Mouse (Mus musculus): ENCODE data around the gene Fam168a. TPM values are rescaled to one million over a fixed set of nuclear protein-coding genes. Genes with fewer than 3 reads are reported as not detected.
A peak's percentile ranks its signal among the peaks of the same experiment; 100 is the strongest.
"Not testable (repeated sequence)": the region's sequence is repeated elsewhere in the genome, so short reads cannot be mapped to it uniquely, and the experiment has no call there.

Gene Fam168a
- polyA plus RNA-seq, 1 experiment from 2014 or later, result 52.6 TPM

DNA sequence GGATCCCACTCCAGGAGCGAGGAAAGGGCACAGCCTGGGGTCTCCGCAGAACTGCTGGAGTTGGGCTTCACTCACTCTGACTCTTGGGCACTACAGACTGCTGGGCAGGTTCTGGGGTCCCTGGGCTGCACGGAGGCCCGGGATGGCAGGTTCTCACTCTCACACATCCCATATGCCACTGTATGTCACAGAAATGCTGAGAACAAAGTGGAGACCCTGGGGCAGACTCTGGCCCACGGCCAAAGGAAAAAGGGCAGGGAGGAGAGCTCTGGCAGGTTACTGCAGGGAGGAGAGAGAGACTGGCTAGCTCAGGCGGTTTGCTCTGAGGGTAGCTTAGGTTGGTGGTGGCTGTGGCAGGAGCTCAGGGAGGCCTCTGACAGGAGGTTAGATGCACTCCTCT lies 15.8 kb downstream of the Fam168a start:
- Histone ChIP-seq H3K4me2 (replicated peaks) (no peak overlapping the region), H3K36me3 (no peaks in the 10 kb centered on the region), H3K4me3 (no peak overlapping the region), H3K9ac (replicated peaks) (no peak overlapping the region), H3K9me3 (no peaks in the 10 kb centered on the region), H3K27me3 (no peaks in the 10 kb centered on the region), H3K4me1 (peaks cover 30% of the 10 kb centered on the region), H3K27ac (replicated peaks) (peak overlapping the region; percentile 75; the same call in 1 of the 2 replicates)
- 66% methylated on average over 6 of the region's 6 CpGs for WGBS
- no peak for ATAC-seq (ENCODE audit: low FRiP score, low read depth)

DNA sequence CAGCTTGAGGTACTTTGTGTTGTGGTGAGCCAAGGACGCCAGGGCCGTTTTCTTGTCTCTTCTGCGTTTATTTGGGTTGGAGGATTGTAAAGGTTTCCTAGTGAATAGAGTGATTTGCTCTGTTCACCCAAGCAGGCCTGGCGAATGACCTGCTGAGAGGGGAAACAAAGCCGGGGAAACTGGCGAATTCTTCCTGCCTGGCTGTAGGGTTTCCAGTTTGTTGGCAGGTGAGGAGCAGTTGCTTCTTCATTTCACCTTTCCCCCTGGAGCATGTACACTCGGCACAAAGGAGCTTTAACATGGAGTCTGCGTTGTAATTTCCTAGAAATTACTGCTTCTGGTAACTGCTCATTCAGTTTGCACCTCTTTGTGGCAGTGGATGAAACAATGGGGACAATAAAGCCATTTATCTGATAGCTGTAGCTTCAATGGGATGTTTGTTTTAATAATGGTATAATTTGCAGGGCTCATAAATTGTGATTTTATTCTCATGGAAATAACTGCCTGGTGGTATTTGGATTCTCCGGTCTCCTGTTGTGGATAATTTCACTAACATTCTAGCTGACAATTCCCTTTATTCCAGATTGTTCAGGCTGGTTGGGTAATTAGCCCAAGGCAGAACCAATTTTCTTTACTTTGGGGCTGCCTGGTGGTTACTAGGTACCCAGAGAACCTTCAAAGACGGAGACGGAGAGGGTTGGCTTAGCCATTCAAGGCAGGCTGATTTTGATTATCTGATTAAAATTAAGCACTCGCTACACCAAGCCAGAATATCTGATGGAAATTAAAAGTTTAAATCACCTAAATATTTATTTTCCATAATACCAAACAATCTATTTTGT lies 17.2 kb downstream of the Fam168a start:
- Histone ChIP-seq H3K27me3 (no peaks in the 10 kb centered on the region), H3K4me1 (peaks cover 30% of the 10 kb centered on the region), H3K4me2 (replicated peaks) (peak overlapping the region; percentile 28), H3K9me3 (no peaks in the 10 kb centered on the region), H3K9ac (replicated peaks) (no peak overlapping the region), H3K36me3 (no peaks in the 10 kb centered on the region), H3K27ac (replicated peaks) (peak overlapping the region; percentile 75), H3K4me3 (no peak overlapping the region)
- WGBS, result 9% methylated on average over 12 of the region's 12 CpGs
- no peak for ATAC-seq (ENCODE audit: low FRiP score, low read depth)

DNA sequence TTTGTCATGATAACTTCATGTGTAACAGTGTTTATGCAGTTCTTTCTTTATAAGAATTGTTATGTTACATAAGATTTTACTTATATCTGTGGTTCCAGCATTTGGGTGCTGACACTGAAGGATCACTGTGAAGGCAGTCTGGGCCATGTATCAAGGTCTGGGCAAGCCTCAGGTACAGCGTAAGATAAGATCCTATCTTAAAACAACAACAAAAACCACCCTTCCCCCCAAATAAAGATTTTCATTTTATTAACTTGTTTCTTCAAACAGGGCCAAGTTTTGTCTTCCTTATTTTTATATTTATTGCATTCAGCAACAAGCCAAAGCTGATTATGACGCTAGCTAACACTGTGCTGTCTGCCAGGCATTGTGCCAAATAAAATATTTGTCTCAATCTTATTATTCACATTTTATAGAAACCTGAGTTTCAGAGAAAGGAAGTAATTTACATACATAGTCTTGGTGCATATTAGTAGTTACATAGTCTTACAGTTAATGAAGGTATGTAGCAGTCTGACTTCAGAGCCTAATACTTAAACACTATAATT lies 21.2 kb downstream of the Fam168a start:
- no peak overlapping the region for H3K4me3 ChIP-seq
- no peak overlapping the region for H3K27ac ChIP-seq (replicated peaks)
- no peak for ATAC-seq (ENCODE audit: low FRiP score, low read depth)
- H3K4me2 ChIP-seq (replicated peaks), result no peak overlapping the region
- no peak overlapping the region for H3K9ac ChIP-seq (replicated peaks)
- whole genome bisulfite sequencing, result 91% methylated on average over 2 of the region's 2 CpGs
- no peaks in the 10 kb centered on the region for H3K36me3 ChIP-seq
- H3K27me3 ChIP-seq, result no peaks in the 10 kb centered on the region
- H3K9me3 ChIP-seq, result no peaks in the 10 kb centered on the region
- H3K4me1 ChIP-seq, result peaks cover 17% of the 10 kb centered on the region

DNA sequence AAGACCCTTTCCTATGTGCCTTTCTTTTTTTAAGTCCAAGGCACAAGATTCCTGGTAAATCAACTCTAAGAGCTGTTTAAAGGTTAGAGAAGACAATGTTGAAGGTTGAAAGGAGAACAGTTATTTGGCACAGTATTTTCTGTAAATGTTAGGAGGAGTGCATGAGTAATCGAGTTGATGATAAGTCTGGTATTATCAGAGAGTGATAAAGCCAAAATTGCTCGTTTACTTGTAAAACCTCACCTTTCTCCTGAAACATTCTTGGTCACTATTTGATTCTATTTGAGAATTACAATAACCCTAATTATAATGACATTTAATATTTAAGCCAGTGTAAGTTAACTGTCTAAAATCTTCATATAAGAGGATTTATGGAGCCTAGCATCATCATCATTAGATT lies 23.3 kb downstream of the Fam168a start:
- H3K9me3 ChIP-seq, result no peaks in the 10 kb centered on the region
- WGBS, result 93% methylated on average over 2 of the region's 2 CpGs

DNA sequence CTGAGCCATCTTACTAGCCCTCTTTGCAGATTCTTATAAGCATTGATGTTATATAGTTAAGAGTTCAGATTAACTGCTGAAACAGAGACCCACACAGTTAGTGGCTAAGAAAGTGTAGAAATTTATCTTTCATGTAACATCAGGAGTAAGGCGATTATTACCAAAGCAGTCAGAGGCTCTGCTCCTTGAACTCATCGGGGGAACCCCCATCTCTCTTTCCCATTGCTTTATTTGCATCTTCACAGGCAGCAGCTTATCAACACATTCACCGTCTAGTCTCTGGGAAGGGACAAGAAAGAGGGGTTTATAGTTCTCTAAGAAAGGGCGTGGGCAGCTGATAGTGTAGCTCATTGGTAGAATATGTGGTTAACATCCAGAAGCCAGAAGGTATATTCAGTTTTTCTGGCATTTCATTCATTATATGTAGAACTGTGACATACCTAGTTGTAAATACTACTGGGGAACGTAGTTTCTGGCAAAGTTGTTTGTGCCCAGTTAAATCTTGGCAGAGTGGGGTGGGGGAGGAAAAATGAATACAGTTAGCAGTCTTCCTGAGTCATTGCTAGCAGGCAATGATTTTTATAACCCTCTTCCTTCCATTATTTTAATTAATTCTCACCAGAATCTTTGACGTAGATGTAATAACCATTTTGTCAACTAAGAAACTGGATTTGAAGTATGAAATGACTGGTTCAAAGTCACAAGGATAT lies 26.1 kb downstream of the Fam168a start:
- H3K9me3 ChIP-seq, result no peaks in the 10 kb centered on the region
- H3K4me3 ChIP-seq, result no peak overlapping the region
- H3K4me1 ChIP-seq, result peaks cover 4% of the 10 kb centered on the region; the same call in 1 of the 2 replicates
- H3K27ac ChIP-seq (replicated peaks), result no peak overlapping the region
- ATAC-seq (ENCODE audit: low FRiP score, low read depth), result no peak
- H3K27me3 ChIP-seq, result no peaks in the 10 kb centered on the region
- no peak overlapping the region for H3K9ac ChIP-seq (replicated peaks)
- 66% methylated on average over 6 of the region's 6 CpGs for WGBS
- no peak overlapping the region for H3K4me2 ChIP-seq (replicated peaks)
- H3K36me3 ChIP-seq, result no peaks in the 10 kb centered on the region

More for the DNA sequence above, 23.3 kb downstream of the Fam168a start:
- Histone ChIP-seq H3K36me3 (no peaks in the 10 kb centered on the region), H3K4me2 (replicated peaks) (no peak overlapping the region), H3K27ac (replicated peaks) (no peak overlapping the region), H3K4me1 (peaks cover 5% of the 10 kb centered on the region; the same call in 1 of the 2 replicates), H3K27me3 (no peaks in the 10 kb centered on the region), H3K4me3 (no peak overlapping the region), H3K9ac (replicated peaks) (no peak overlapping the region)
- ATAC-seq (ENCODE audit: low FRiP score, low read depth), result no peak

DNA sequence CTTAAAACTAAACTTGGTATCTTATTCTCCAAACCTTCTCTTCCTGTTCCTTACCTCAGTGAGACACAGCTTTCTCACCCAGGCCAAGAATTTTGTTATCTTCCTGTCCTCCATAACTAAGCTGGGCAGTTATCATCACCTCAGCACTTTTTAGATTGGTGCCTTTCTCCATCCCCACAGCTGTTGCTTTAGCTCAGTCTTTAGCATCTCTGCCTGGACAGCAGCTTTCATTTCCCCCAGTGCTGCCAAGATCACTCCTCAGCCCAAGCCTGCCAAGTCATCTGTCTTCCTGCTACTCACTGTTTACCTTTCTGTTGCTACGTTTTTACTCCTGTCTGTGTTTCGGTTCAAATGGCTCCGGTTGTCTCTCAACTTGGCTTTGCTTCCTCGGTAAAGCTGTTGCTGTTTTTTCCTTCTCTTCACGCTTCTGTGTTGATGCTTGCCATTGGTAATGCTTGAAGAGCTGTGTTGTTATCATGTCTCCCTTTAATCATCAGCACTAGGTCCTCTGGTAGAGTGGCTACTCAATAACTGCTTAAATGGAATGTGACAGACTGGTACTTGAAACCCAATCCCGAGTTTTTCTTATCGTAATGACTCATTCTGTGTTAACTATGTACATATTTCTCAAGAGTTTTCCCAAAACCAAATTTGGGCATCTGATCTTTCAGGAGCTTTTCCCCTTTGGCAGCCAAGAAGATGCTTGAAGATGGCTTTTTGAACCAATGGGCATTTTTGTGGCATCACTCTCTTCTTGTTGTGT lies 26.8 kb downstream of the Fam168a start:
- no peak overlapping the region for H3K4me3 ChIP-seq
- no peak for ATAC-seq (ENCODE audit: low FRiP score, low read depth)
- H3K9me3 ChIP-seq, result no peaks in the 10 kb centered on the region
- no peak overlapping the region for H3K27ac ChIP-seq (replicated peaks)
- H3K4me2 ChIP-seq (replicated peaks), result no peak overlapping the region
- peaks cover 4% of the 10 kb centered on the region; the same call in 1 of the 2 replicates for H3K4me1 ChIP-seq
- no peak overlapping the region for H3K9ac ChIP-seq (replicated peaks)
- H3K27me3 ChIP-seq, result no peaks in the 10 kb centered on the region
- no peaks in the 10 kb centered on the region for H3K36me3 ChIP-seq
- WGBS, result 67% methylated on average over 7 of the region's 7 CpGs

DNA sequence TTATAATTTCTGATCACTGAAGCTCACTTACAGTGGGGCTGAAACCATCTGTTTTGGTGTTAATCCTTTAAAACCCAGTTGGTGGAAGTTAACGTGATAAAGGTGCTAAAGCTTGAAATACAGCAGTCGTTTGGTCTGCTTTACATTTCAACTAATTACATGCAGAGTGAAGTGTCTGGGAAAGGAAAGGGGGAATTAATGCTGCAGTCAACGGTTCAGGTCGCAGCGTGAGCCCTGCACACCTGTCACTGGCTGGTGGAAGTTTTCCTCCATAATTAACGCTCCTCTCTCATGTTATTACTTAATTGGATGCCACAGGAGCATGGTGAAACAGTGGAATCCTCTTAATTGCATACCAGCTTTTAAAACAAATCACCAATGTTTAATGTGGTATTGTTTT lies 27.8 kb downstream of the Fam168a start:
- WGBS, result 41% methylated on average over 6 of the region's 6 CpGs
- Histone ChIP-seq H3K27me3 (no peaks in the 10 kb centered on the region), H3K9ac (replicated peaks) (no peak overlapping the region), H3K27ac (replicated peaks) (no peak overlapping the region), H3K36me3 (no peaks in the 10 kb centered on the region), H3K4me1 (peaks cover 4% of the 10 kb centered on the region; the same call in 1 of the 2 replicates), H3K9me3 (no peaks in the 10 kb centered on the region), H3K4me2 (replicated peaks) (no peak overlapping the region), H3K4me3 (no peak overlapping the region)
- ATAC-seq (ENCODE audit: low FRiP score, low read depth), result no peak

DNA sequence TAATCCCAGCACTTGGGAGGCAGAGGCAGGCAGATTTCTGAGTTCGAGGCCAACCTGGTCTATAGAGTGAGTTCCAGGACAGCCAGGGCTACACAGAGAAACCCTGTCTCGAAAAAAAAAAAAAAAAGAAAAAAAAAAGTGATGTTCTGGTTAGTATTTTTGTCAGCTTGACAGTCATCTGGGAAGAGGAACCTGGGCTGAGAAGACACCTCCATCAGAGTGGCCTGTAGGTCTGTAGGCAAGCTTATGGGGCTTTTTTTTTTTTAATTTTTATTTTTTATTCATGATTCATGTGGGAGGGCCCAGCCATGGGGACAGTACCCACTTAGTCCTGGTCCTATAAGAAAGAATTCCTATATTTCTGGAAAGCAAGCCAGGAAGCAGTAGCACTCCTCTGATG lies 28.5 kb downstream of the Fam168a start:
- 88% methylated on average over 2 of the region's 2 CpGs for WGBS
- H3K4me3 ChIP-seq; H3K9ac ChIP-seq (replicated peaks); H3K4me1 ChIP-seq; H3K27me3 ChIP-seq; H3K9me3 ChIP-seq; H3K4me2 ChIP-seq (replicated peaks); H3K36me3 ChIP-seq; H3K27ac ChIP-seq (replicated peaks); ATAC-seq (ENCODE audit: low FRiP score, low read depth): not testable (repeated sequence)

DNA sequence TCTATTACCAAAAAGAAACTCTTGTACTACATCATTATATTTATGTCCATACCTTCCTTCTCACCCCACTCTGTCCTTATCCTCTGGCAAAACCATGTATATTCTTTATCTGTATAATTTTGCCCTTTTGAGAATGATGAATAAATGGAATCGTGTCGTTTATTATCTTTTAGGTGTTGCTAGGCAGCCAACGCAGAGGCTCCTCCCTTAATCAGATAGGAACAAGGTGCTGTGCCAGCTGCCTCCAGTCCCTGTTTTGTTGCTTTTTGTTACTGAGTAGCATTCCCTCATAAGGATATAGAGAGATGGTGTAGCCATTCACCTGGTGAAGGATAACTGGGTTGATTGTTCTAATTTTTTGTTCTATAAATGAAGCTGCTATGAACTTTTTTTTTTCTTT lies 29.7 kb downstream of the Fam168a start:
- WGBS, result 86% methylated on average over 3 of the region's 3 CpGs
- H3K9ac ChIP-seq (replicated peaks), result no peak overlapping the region
- ATAC-seq (ENCODE audit: low FRiP score, low read depth), result no peak
- H3K36me3 ChIP-seq, result no peaks in the 10 kb centered on the region
- no peaks in the 10 kb centered on the region for H3K27me3 ChIP-seq
- H3K4me2 ChIP-seq (replicated peaks), result no peak overlapping the region
- no peaks in the 10 kb centered on the region for H3K9me3 ChIP-seq
- H3K4me3 ChIP-seq, result no peak overlapping the region
- H3K4me1 ChIP-seq, result peaks cover 4% of the 10 kb centered on the region; the same call in 1 of the 2 replicates
- H3K27ac ChIP-seq (replicated peaks), result no peak overlapping the region

DNA sequence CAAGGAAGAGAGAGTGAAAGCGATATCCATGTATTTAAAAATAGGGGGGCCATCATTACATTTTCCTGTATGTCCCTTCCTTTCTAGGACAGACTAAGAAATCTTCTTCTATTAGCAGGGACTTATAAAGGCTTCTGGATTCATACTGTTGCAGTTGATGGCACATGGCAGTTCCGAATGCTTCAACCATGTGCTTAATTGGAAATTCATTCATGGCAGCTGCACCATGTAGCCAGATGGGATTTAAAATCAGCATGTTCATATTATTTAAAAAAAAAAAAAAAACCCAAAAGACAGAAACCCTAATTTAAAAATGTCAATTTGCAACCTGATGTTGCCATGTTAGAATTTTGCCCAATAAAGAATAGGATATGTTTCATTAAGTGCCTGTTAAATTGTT lies 37.9 kb downstream of the Fam168a start:
- Histone ChIP-seq H3K36me3 (no peaks in the 10 kb centered on the region), H3K4me2 (replicated peaks) (no peak overlapping the region), H3K27me3 (no peaks in the 10 kb centered on the region), H3K9ac (replicated peaks) (no peak overlapping the region), H3K9me3 (no peaks in the 10 kb centered on the region), H3K27ac (replicated peaks) (no peak overlapping the region), H3K4me3 (no peak overlapping the region), H3K4me1 (0 out of 2 replicates have a peak, but pooled peaks cover 3% of the 10 kb centered on the region)
- 83% methylated on average over 2 of the region's 2 CpGs for WGBS
- no peak for ATAC-seq (ENCODE audit: low FRiP score, low read depth)

DNA sequence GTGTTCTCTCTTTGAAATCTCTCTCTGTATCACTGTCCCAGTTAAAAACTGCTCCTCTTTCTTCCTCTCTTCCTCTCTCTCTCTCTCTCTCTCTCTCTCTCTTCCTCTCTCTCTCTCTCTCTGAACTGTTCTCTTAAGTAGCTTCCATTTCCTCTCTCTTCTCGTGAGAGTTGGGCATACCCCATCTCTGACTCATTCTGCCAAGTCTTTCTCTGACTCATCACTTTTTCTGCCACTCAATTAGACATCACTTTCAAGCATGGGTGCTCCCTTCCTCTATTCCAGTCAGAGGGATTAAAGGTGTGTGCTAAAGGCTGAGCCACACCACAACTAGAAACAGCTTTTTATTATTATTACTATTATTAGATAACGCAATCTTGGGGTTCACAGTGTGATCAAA lies 43.7 kb downstream of the Fam168a start:
- H3K27me3 ChIP-seq, result no peaks in the 10 kb centered on the region
- no peak for ATAC-seq (ENCODE audit: low FRiP score, low read depth)
- no peaks in the 10 kb centered on the region for H3K36me3 ChIP-seq
- no peaks in the 10 kb centered on the region for H3K4me1 ChIP-seq
- WGBS, result 90% methylated on average over 2 of the region's 2 CpGs
- H3K27ac ChIP-seq (replicated peaks), result no peak overlapping the region
- H3K4me3 ChIP-seq, result no peak overlapping the region
- H3K9me3 ChIP-seq, result no peaks in the 10 kb centered on the region
- no peak overlapping the region for H3K4me2 ChIP-seq (replicated peaks)
- H3K9ac ChIP-seq (replicated peaks), result no peak overlapping the region

All from midbrain, embryonic 12.5 days (tissue).